Mouse (Mus musculus) embryonic fibroblast, embryonic 13.5 days (primary cell): Measurements from ENCODE around the gene Tbc1d10b.

ENCODE experiments used
- CTCF ChIP-seq: IDR thresholded peaks from 2 replicates; pipeline ENCODE4 v1.5.1; 2011; ENCODE audit warnings: mild to moderate bottlenecking, control low read depth, low read length, moderate library complexity, borderline replicate concordance; ENCODE audit not compliant: insufficient read depth
- POLR2A ChIP-seq: IDR thresholded peaks from 2 replicates; pipeline ENCODE4 v1.6.1; 2011; ENCODE audit warnings: low read depth, mild to moderate bottlenecking, control low read depth, low read length, moderate library complexity

DNA sequence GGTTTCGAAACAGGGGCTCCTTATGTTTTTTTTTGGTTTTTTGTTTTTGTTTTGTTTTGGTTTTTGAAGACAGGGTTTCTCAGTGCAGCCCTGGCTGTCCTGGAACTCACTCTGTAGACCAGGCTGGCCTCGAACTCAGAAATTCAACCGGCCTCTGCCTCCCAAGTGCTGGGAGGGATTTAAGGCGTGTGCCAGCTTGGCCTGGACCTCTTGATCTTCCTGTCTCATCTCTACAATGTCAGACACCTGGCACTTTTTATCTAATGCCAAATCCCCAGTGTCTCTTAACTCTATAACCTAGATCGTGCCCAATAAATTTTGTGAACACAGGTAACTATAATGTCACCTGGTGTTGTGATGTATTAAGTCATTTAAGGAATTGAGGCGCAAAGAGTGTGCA lies 45.1 kb upstream of the Tbc1d10b start:
- TF ChIP-seq CTCF: no peak
- TF ChIP-seq POLR2A: no peak
